Mouse (Mus musculus) forebrain, embryonic 15.5 days (tissue): Measurements from ENCODE around the gene Mier3. TPM values are rescaled to one million over a fixed set of nuclear protein-coding genes. Genes with fewer than 3 reads are reported as not detected.

ENCODE experiments used
- ATAC-seq: fragments of 200-750 bp; cut with Nextera tagmentation; replicated peaks from 2 replicates; pipeline ENCODE4 v1.8.0; 2017; ENCODE audit warnings: mild to moderate bottlenecking, moderate TSS enrichment, moderate library complexity
- H3K27ac ChIP-seq: fragments of 300-500 bp; sonication (generic); replicated peaks from 2 replicates; pipeline ENCODE4 v1.5.1; 2015; ENCODE audit warnings: mild to moderate bottlenecking, inconsistent platforms
- H3K27me3 ChIP-seq: fragments of 300-500 bp; sonication (generic); 2 replicates; pipeline ENCODE4 v1.6.1; 2015; ENCODE audit warnings: inconsistent platforms
- H3K36me3 ChIP-seq: fragments of 300-500 bp; sonication (generic); 2 replicates; pipeline ENCODE4 v1.6.1; 2015; ENCODE audit warnings: mild to moderate bottlenecking, inconsistent platforms
- H3K4me1 ChIP-seq: fragments of 300-500 bp; sonication (generic); 2 replicates; pipeline ENCODE4 v1.6.1; 2015; ENCODE audit warnings: inconsistent platforms
- H3K4me2 ChIP-seq: fragments of 300-500 bp; sonication (generic); replicated peaks from 2 replicates; pipeline ENCODE4 v1.6.1; 2015; ENCODE audit warnings: mild to moderate bottlenecking, inconsistent platforms
- H3K4me3 ChIP-seq: fragments of 300-500 bp; sonication (generic); 2 replicates; pipeline ENCODE4 v1.5.1; 2015; ENCODE audit warnings: mild to moderate bottlenecking, inconsistent platforms
- H3K9ac ChIP-seq: fragments of 300-500 bp; sonication (generic); replicated peaks from 2 replicates; pipeline ENCODE4 v1.6.1; 2015; ENCODE audit warnings: mild to moderate bottlenecking, inconsistent platforms
- H3K9me3 ChIP-seq: fragments of 300-500 bp; sonication (generic); 2 replicates; pipeline ENCODE4 v1.6.1; 2016; ENCODE audit warnings: inconsistent platforms
- WGBS: fragments of 180-500 bp; shearing (Covaris S2); methylation state at CpG from one replicate; pipeline ENCODE4 v1.1.7; 2015; ENCODE audit warnings: mixed read lengths; 5-methylcytosine and 5-hydroxymethylcytosine counted together
- polyA plus RNA-seq: library from polyadenylated mRNA; unstranded; fragments of >200 nt; fragmentation: Nextera tagmentation; extraction: Ambion mirVana; gene quantifications from 2 replicates; pipeline ENCODE4 v1.2.1, GENCODE M21; 2015

Gene Mier3
- polyA plus RNA-seq, 1 experiment from 2014 or later, result 21.9 TPM

GRCm38 (mm10) chr13:111719726-111720125 is 38.9 kb downstream of the Mier3 start:
- H3K9me3 ChIP-seq, result no peaks in the 10 kb centered on the region
- H3K9ac ChIP-seq, result no peak overlapping the region
- no peak overlapping the region for H3K4me3 ChIP-seq
- no peaks in the 10 kb centered on the region for H3K27me3 ChIP-seq
- WGBS, result 70% methylated on average over 9 of the region's 9 CpGs
- peaks cover 5% of the 10 kb centered on the region; the same call in 1 of the 2 replicates for H3K4me1 ChIP-seq
- H3K27ac ChIP-seq, result no peak overlapping the region
- H3K4me2 ChIP-seq, result no peak overlapping the region
- no peak for ATAC-seq
- peaks cover 27% of the 10 kb centered on the region for H3K36me3 ChIP-seq

- WGBS, result under 1% methylated on average over 18 of the region's 18 CpGs
- Histone ChIP-seq H3K9ac (peak overlapping the region; percentile 33), H3K4me3 (peak overlapping the region; percentile 79), H3K4me1 (peaks cover 9% of the 10 kb centered on the region), H3K27me3 (no peaks in the 10 kb centered on the region), H3K9me3 (no peaks in the 10 kb centered on the region), H3K36me3 (no peaks in the 10 kb centered on the region), H3K4me2 (peak overlapping the region; percentile 88), H3K27ac (no peak overlapping the region)
- no peak for ATAC-seq
These were observed 44.0 kb downstream of the Mier3 start for GRCm38 (mm10) chr13:111724811-111725164.

GRCm38 (mm10) chr13:111725165-111726077 is 44.6 kb downstream of the Mier3 start:
- WGBS, result under 1% methylated on average over 65 of the region's 65 CpGs
- H3K9ac ChIP-seq, result peak overlapping the region; percentile 61
- no peaks in the 10 kb centered on the region for H3K9me3 ChIP-seq
- peak overlapping the region; percentile 88 for H3K4me2 ChIP-seq
- H3K36me3 ChIP-seq, result no peaks in the 10 kb centered on the region
- no peaks in the 10 kb centered on the region for H3K27me3 ChIP-seq
- H3K27ac ChIP-seq, result peak overlapping the region; percentile 62
- peak; percentile 99 for ATAC-seq
- H3K4me1 ChIP-seq, result peaks cover 9% of the 10 kb centered on the region
- peak overlapping the region; percentile 79 for H3K4me3 ChIP-seq

- H3K36me3 ChIP-seq, result no peaks in the 10 kb centered on the region
- H3K4me3 ChIP-seq, result no peak overlapping the region
- no peak for ATAC-seq
- H3K9ac ChIP-seq, result no peak overlapping the region
- H3K9me3 ChIP-seq, result no peaks in the 10 kb centered on the region
- no peaks in the 10 kb centered on the region for H3K27me3 ChIP-seq
- H3K27ac ChIP-seq, result no peak overlapping the region
- peaks cover 9% of the 10 kb centered on the region for H3K4me1 ChIP-seq
- H3K4me2 ChIP-seq, result no peak overlapping the region
- 94% methylated on average over 5 of the region's 5 CpGs for WGBS
These were observed 46.1 kb downstream of the Mier3 start for GRCm38 (mm10) chr13:111726898-111727297.

- Histone ChIP-seq H3K9me3 (no peaks in the 10 kb centered on the region), H3K9ac (no peak overlapping the region), H3K4me3 (no peak overlapping the region), H3K4me2 (no peak overlapping the region), H3K36me3 (no peaks in the 10 kb centered on the region), H3K27me3 (no peaks in the 10 kb centered on the region), H3K4me1 (no peaks in the 10 kb centered on the region), H3K27ac (no peak overlapping the region)
- no peak for ATAC-seq
- WGBS, result 76% methylated on average over 7 of the region's 7 CpGs
These were observed 60.6 kb downstream of the Mier3 start for GRCm38 (mm10) chr13:111741204-111741990.

- Histone ChIP-seq H3K4me3 (no peak overlapping the region), H3K9ac (no peak overlapping the region), H3K9me3 (no peaks in the 10 kb centered on the region), H3K4me2 (no peak overlapping the region), H3K27ac (no peak overlapping the region), H3K27me3 (no peaks in the 10 kb centered on the region), H3K36me3 (0 out of 2 replicates have a peak, but pooled peaks cover 2% of the 10 kb centered on the region), H3K4me1 (no peaks in the 10 kb centered on the region)
- 67% methylated on average over 6 of the region's 6 CpGs for WGBS
- no peak for ATAC-seq
These were observed 61.3 kb downstream of the Mier3 start for GRCm38 (mm10) chr13:111741991-111742615.

- ATAC-seq, result no peak
- H3K27me3 ChIP-seq, result no peaks in the 10 kb centered on the region
- 87% methylated on average over 6 of the region's 6 CpGs for WGBS
These were observed 63.6 kb downstream of the Mier3 start for GRCm38 (mm10) chr13:111744233-111745000.

GRCm38 (mm10) chr13:111745216-111745615 is 64.4 kb downstream of the Mier3 start:
- WGBS, result 68% methylated on average over 7 of the region's 7 CpGs
- ATAC-seq, result no peak

More at GRCm38 (mm10) chr13:111744233-111745000, 63.6 kb downstream of the Mier3 start:
- Histone ChIP-seq H3K27ac (no peak overlapping the region), H3K36me3 (0 out of 2 replicates have a peak, but pooled peaks cover 12% of the 10 kb centered on the region), H3K4me3 (no peak overlapping the region), H3K4me2 (no peak overlapping the region), H3K9me3 (no peaks in the 10 kb centered on the region), H3K4me1 (no peaks in the 10 kb centered on the region), H3K9ac (no peak overlapping the region)

GRCm38 (mm10) chr13:111746831-111747230 is 66.1 kb downstream of the Mier3 start:
- H3K36me3 ChIP-seq, result peaks cover 15% of the 10 kb centered on the region; the same call in 1 of the 2 replicates
- H3K4me1 ChIP-seq, result no peaks in the 10 kb centered on the region
- H3K27ac ChIP-seq, result no peak overlapping the region
- H3K4me2 ChIP-seq, result no peak overlapping the region
- 90% methylated on average over 5 of the region's 5 CpGs for WGBS
- no peak overlapping the region for H3K4me3 ChIP-seq
- no peaks in the 10 kb centered on the region for H3K27me3 ChIP-seq
- no peak overlapping the region for H3K9ac ChIP-seq
- no peak for ATAC-seq
- H3K9me3 ChIP-seq, result no peaks in the 10 kb centered on the region

More at GRCm38 (mm10) chr13:111745216-111745615, 64.4 kb downstream of the Mier3 start:
- Histone ChIP-seq H3K4me1 (no peaks in the 10 kb centered on the region), H3K27me3 (no peaks in the 10 kb centered on the region), H3K36me3 (0 out of 2 replicates have a peak, but pooled peaks cover 12% of the 10 kb centered on the region), H3K9me3 (no peaks in the 10 kb centered on the region), H3K4me3 (no peak overlapping the region), H3K9ac (no peak overlapping the region), H3K27ac (no peak overlapping the region), H3K4me2 (no peak overlapping the region)

- peaks cover 24% of the 10 kb centered on the region for H3K36me3 ChIP-seq
- H3K9ac ChIP-seq, result no peak overlapping the region
- WGBS, result 95% methylated on average over 28 of the region's 28 CpGs
- H3K27ac ChIP-seq, result no peak overlapping the region
- no peaks in the 10 kb centered on the region for H3K9me3 ChIP-seq
- no peak for ATAC-seq
- no peaks in the 10 kb centered on the region for H3K27me3 ChIP-seq
- H3K4me2 ChIP-seq, result no peak overlapping the region
- H3K4me1 ChIP-seq, result no peaks in the 10 kb centered on the region
- H3K4me3 ChIP-seq, result no peak overlapping the region
These were observed 67.7 kb downstream of the Mier3 start for GRCm38 (mm10) chr13:111748301-111749062.

- Histone ChIP-seq H3K27me3 (no peaks in the 10 kb centered on the region), H3K9ac (no peak overlapping the region), H3K4me1 (no peaks in the 10 kb centered on the region), H3K4me3 (no peak overlapping the region), H3K36me3 (peaks cover 62% of the 10 kb centered on the region), H3K9me3 (no peaks in the 10 kb centered on the region), H3K4me2 (no peak overlapping the region), H3K27ac (no peak overlapping the region)
- WGBS, result 96% methylated on average over 6 of the region's 6 CpGs
- ATAC-seq, result no peak
These were observed 72.5 kb downstream of the Mier3 start for GRCm38 (mm10) chr13:111753321-111753720.
